Mouse (Mus musculus) embryonic fibroblast, embryonic 13.5 days (primary cell): Measurements from ENCODE around the gene Dgcr2.

Experiments used
- CTCF ChIP-seq: IDR thresholded peaks from 2 replicates; pipeline ENCODE4 v1.5.1; 2011; ENCODE audit warnings: mild to moderate bottlenecking, control low read depth, low read length, moderate library complexity, borderline replicate concordance; ENCODE audit not compliant: insufficient read depth
- POLR2A ChIP-seq: IDR thresholded peaks from 2 replicates; pipeline ENCODE4 v1.6.1; 2011; ENCODE audit warnings: low read depth, mild to moderate bottlenecking, control low read depth, low read length, moderate library complexity

DNA sequence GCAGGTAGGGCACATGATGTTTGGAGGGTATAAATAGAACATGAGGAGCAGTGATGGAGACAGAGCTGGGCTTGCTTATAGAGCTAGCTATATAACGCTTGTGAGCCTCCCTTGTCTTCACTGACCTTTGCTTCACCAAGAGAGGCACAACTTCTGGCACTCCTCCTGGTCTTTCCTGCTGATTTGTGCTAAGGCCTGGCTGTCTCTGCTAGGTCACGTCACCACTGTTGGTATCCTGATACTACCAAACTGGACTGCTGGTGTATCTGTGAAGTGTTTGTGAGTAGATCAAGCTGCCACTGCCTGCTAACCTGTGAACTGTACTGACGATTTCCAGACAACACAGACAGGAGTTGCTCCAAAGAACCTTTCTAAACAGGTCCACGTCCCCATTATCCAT lies 23.2 kb downstream of the Dgcr2 start:
- TF ChIP-seq CTCF = no peak
- no peak for TF ChIP-seq POLR2A
